In the genomic region with DNA sequence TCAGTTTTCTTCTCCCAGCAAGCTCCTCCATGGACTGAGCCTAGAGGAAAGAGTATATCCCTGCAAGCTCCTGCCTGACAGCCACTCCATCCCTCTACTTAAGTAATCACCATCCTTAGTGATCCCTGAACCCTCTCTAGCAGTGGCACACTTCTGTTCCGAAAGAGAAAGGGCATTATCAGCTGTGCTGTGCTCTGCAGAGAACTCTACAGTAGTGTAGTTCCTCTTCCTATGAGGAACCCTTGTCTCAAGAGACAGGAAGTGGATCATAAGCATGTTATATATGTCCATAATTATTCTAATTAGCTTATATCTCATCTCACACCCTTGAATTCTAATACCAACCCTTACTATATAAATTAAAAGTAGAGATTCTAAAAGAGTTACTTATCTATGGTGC, we compare ENCODE assay signal across 18 mouse cellular contexts.
"Had no signal": no experiment of that assay in that cellular context is flagged by ENCODE, and none has a peak within 500 bp of the region (broad histone marks: within the 10 kb centered on the region; RNA-seq: fewer than 3 reads in every experiment).

No protein-coding gene starts in this region.

- H3K9ac ChIP-seq: kidney, embryonic 15.5 days; limb, embryonic 13.5 days; liver, embryonic 14.5 days; liver, postnatal 0 days; lung, embryonic 14.5 days; midbrain, embryonic 12.5 days; midbrain, embryonic 15.5 days; neural tube, embryonic 13.5 days had no signal

- H3K27ac ChIP-seq: kidney, embryonic 15.5 days; limb, embryonic 10.5 days; limb, embryonic 13.5 days; liver, embryonic 14.5 days; midbrain, embryonic 12.5 days; midbrain, embryonic 15.5 days; neural tube, embryonic 13.5 days had no signal

- H3K9me3 ChIP-seq: kidney, embryonic 15.5 days; limb, embryonic 10.5 days; limb, embryonic 13.5 days; midbrain, embryonic 12.5 days; midbrain, embryonic 15.5 days; neural tube, embryonic 13.5 days had no signal

- H3K4me3 ChIP-seq: kidney, embryonic 15.5 days; limb, embryonic 10.5 days; limb, embryonic 13.5 days; midbrain, embryonic 12.5 days; midbrain, embryonic 15.5 days; myocyte; neural tube, embryonic 13.5 days had no signal

- H3K4me2 ChIP-seq: kidney, embryonic 15.5 days; limb, embryonic 13.5 days; liver, embryonic 11.5 days; lung, embryonic 14.5 days; midbrain, embryonic 12.5 days; midbrain, embryonic 15.5 days; neural tube, embryonic 13.5 days had no signal

- DNase-seq: kidney, adult 2 months; kidney, postnatal 10 days; kidney, postnatal 36 days; liver, postnatal 0 days; lung, embryonic 14.5 days; thymus, adult 18-20 months; thymus, postnatal 36 days had no signal

- H3K4me1 ChIP-seq: kidney, embryonic 15.5 days; limb, embryonic 10.5 days; limb, embryonic 13.5 days; midbrain, embryonic 12.5 days; midbrain, embryonic 15.5 days; neural tube, embryonic 13.5 days had no signal

- H3K27me3 ChIP-seq: kidney, embryonic 15.5 days; limb, embryonic 13.5 days; midbrain, embryonic 12.5 days; midbrain, embryonic 15.5 days; neural tube, embryonic 13.5 days had no signal

- H3K36me3 ChIP-seq: kidney, embryonic 15.5 days; limb, embryonic 10.5 days; limb, embryonic 13.5 days; midbrain, embryonic 12.5 days; midbrain, embryonic 15.5 days; neural tube, embryonic 13.5 days had no signal

- ATAC-seq: intestine, embryonic 16.5 days; liver, postnatal 0 days; lung, postnatal 0 days; midbrain, embryonic 15.5 days had no signal
